Comparison of ENCODE assay signal across 11 mouse cellular contexts in genomic region chr8:77364472-77364871, GRCm38 (mm10).
DNase-seq lines count a peak whose midpoint lies in the region; ATAC-seq lines count a peak whose summit lies in the region.
"Had no signal": no experiment of that assay in that cellular context is flagged by ENCODE, and none has a peak within 500 bp of the region (broad histone marks: within the 10 kb centered on the region; RNA-seq: fewer than 3 reads in every experiment).

No protein-coding gene starts in this region.

- H3K9me3 ChIP-seq in embryonic facial prominence, embryonic 13.5 days = no peaks in the 10 kb centered on the region
- no peaks in the 10 kb centered on the region for H3K9me3 ChIP-seq in embryonic facial prominence, embryonic 10.5 days
- H3K9me3 ChIP-seq in forebrain, embryonic 16.5 days (ENCODE audit: control insufficient read depth, low read length) = no peaks in the 10 kb centered on the region
- H3K9me3 ChIP-seq: midbrain, embryonic 10.5 days had no signal

- peak overlapping the region; percentile 28; the same call in 1 of the 2 replicates for H3K27ac ChIP-seq in embryonic facial prominence, embryonic 13.5 days
- H3K27ac ChIP-seq in embryonic facial prominence, embryonic 10.5 days (replicated peaks) = no peak overlapping the region
- no peak overlapping the region for H3K27ac ChIP-seq in forebrain, embryonic 16.5 days (ENCODE audit: low read length)
- H3K27ac ChIP-seq: liver, embryonic 14.5 days; midbrain, embryonic 10.5 days had no signal

- no peaks in the 10 kb centered on the region for H3K27me3 ChIP-seq in embryonic facial prominence, embryonic 13.5 days
- H3K27me3 ChIP-seq in embryonic facial prominence, embryonic 10.5 days (replicated peaks; ENCODE audit: low read depth, poor library complexity, severe bottlenecking) = no peaks in the 10 kb centered on the region
- H3K27me3 ChIP-seq in forebrain, embryonic 16.5 days (replicated peaks; ENCODE audit: control insufficient read depth, insufficient read depth, low read length) = no peaks in the 10 kb centered on the region

- no peak for ATAC-seq in embryonic facial prominence, embryonic 13.5 days (ENCODE audit: insufficient number of reproducible peaks, insufficient read depth, low FRiP score, low TSS enrichment, low read depth)
- ATAC-seq in forebrain, embryonic 16.5 days = peak; percentile 78

- 82% methylated on average over 11 of the region's 11 CpGs for WGBS in embryonic facial prominence, embryonic 13.5 days
- WGBS in embryonic facial prominence, embryonic 10.5 days = 90% methylated on average over 11 of the region's 11 CpGs
- 44% methylated on average over 11 of the region's 11 CpGs for WGBS in forebrain, embryonic 16.5 days

- no peaks in the 10 kb centered on the region; the same call in 1 of the 2 replicates for H3K36me3 ChIP-seq in embryonic facial prominence, embryonic 13.5 days
- H3K36me3 ChIP-seq in embryonic facial prominence, embryonic 10.5 days (replicated peaks) = peaks cover 6% of the 10 kb centered on the region; the same call in 1 of the 2 replicates
- H3K36me3 ChIP-seq in forebrain, embryonic 16.5 days (ENCODE audit: control insufficient read depth, insufficient read depth) = no peaks in the 10 kb centered on the region
- H3K36me3 ChIP-seq: midbrain, embryonic 10.5 days had no signal

- DNase-seq in embryonic facial prominence, embryonic 10.5 days (ENCODE audit: low spot score) = no peak
- peak; percentile 57 to 88 for DNase-seq in layer of hippocampus, postnatal 14 days (ENCODE audit: low spot score in 2 of 2)
- peak; percentile 76 to 83 for DNase-seq in right cerebral cortex, postnatal 10 days (ENCODE audit: low spot score in 2 of 2)
- no peak for DNase-seq in adrenal gland, postnatal 10 days
- DNase-seq in adrenal gland, adult 2 months = no peak
- no peak for DNase-seq in adrenal gland, postnatal 14 days
- DNase-seq: kidney, adult 9 months had no signal

- H3K9ac ChIP-seq in embryonic facial prominence, embryonic 13.5 days = no peak overlapping the region
- no peak overlapping the region for H3K9ac ChIP-seq in forebrain, embryonic 16.5 days (replicated peaks; ENCODE audit: low read depth, low read length)
- H3K9ac ChIP-seq: liver, embryonic 14.5 days had no signal

- H3K4me2 ChIP-seq in embryonic facial prominence, embryonic 13.5 days = no peak overlapping the region
- H3K4me2 ChIP-seq in forebrain, embryonic 16.5 days (ENCODE audit: low read length) = no peak overlapping the region

- peaks cover 18% of the 10 kb centered on the region for H3K4me1 ChIP-seq in embryonic facial prominence, embryonic 13.5 days
- peaks cover 21% of the 10 kb centered on the region for H3K4me1 ChIP-seq in embryonic facial prominence, embryonic 10.5 days
- H3K4me1 ChIP-seq in forebrain, embryonic 16.5 days (replicated peaks; ENCODE audit: control insufficient read depth, insufficient read depth, low read length) = peaks cover 26% of the 10 kb centered on the region

- H3K4me3 ChIP-seq in embryonic facial prominence, embryonic 13.5 days = no peak overlapping the region
- H3K4me3 ChIP-seq in embryonic facial prominence, embryonic 10.5 days = no peak overlapping the region
- no peak overlapping the region for H3K4me3 ChIP-seq in forebrain, embryonic 16.5 days (replicated peaks; ENCODE audit: low read length)
- H3K4me3 ChIP-seq: midbrain, embryonic 10.5 days had no signal

Comparison
In these comparisons a context has a peak if more than half of its experiments do, and no peak if none do; other contexts are left out.
1. DNase-seq: peak in layer of hippocampus, postnatal 14 days (2 of 2) and right cerebral cortex, postnatal 10 days (2 of 2); none in embryonic facial prominence, embryonic 10.5 days (single experiment), adrenal gland, postnatal 10 days (single experiment), adrenal gland, adult 2 months (single experiment) and adrenal gland, postnatal 14 days (single experiment).